8 mouse cellular contexts compared by ENCODE assay signal in genomic region chr10:89443623-89444151, GRCm38 (mm10). TPM values are rescaled to one million over a fixed set of nuclear protein-coding genes. Genes with fewer than 3 reads are reported as not detected.
DNase-seq lines count a peak whose midpoint lies in the region; ATAC-seq lines count a peak whose summit lies in the region.

Gene Gas2l3, minus strand, starts transcription at chr10:89443967.

- no peaks in the 10 kb centered on the region for H3K9me3 ChIP-seq in erythroblast, embryonic 14.5 days (ENCODE audit: control insufficient read depth, low read length)
- H3K9me3 ChIP-seq in heart, embryonic 12.5 days (replicated peaks): no peaks in the 10 kb centered on the region
- H3K9me3 ChIP-seq in kidney, embryonic 16.5 days (ENCODE audit: low read length): 0 out of 2 replicates have a peak, but pooled peaks cover 4% of the 10 kb centered on the region

- peak within 1 kb of the TSS; percentile 98 for H3K4me3 ChIP-seq in erythroblast, embryonic 14.5 days (replicated peaks)
- peak within 1 kb of the TSS; percentile 73 for H3K4me3 ChIP-seq in heart, embryonic 12.5 days
- H3K4me3 ChIP-seq in kidney, embryonic 16.5 days (ENCODE audit: low read length): peak within 1 kb of the TSS; percentile 74

- peak within 1 kb of the TSS; percentile 70 for H3K9ac ChIP-seq in heart, embryonic 12.5 days
- H3K9ac ChIP-seq in kidney, embryonic 16.5 days (replicated peaks; ENCODE audit: low read length): peak within 1 kb of the TSS; percentile 72

- peaks cover 21% of the 10 kb centered on the region for H3K36me3 ChIP-seq in erythroblast, embryonic 14.5 days (ENCODE audit: control insufficient read depth)
- H3K36me3 ChIP-seq in heart, embryonic 12.5 days: peaks cover 11% of the 10 kb centered on the region; the same call in 1 of the 2 replicates
- 0 out of 2 replicates have a peak, but pooled peaks cover 7% of the 10 kb centered on the region for H3K36me3 ChIP-seq in kidney, embryonic 16.5 days (ENCODE audit: insufficient read depth, low read length)

- peak; percentile 90 for DNase-seq in CD4-positive helper T cell, adult 2 months (ENCODE audit: low read depth, low spot score)
- DNase-seq in brain, embryonic 18.5 days (ENCODE audit: low read depth, low spot score): peak; percentile 50
- DNase-seq in liver: peak; percentile 93
- peak; percentile 63 to 72 for DNase-seq in monocyte, adult 2 months (ENCODE audit: low read depth in 1 of 2, low spot score in 2 of 2)
- peak; percentile 74 to 81 for DNase-seq in spleen, postnatal 14 days (ENCODE audit: low spot score in 2 of 2)

- no peaks in the 10 kb centered on the region for H3K27me3 ChIP-seq in erythroblast, embryonic 14.5 days (ENCODE audit: control insufficient read depth)
- no peaks in the 10 kb centered on the region for H3K27me3 ChIP-seq in heart, embryonic 12.5 days (replicated peaks)
- no peaks in the 10 kb centered on the region for H3K27me3 ChIP-seq in kidney, embryonic 16.5 days (ENCODE audit: insufficient read depth, low read length)

- peaks cover 39% of the 10 kb centered on the region for H3K4me1 ChIP-seq in erythroblast, embryonic 14.5 days (ENCODE audit: control insufficient read depth)
- H3K4me1 ChIP-seq in heart, embryonic 12.5 days (replicated peaks): peaks cover 23% of the 10 kb centered on the region
- peaks cover 11% of the 10 kb centered on the region for H3K4me1 ChIP-seq in kidney, embryonic 16.5 days (ENCODE audit: insufficient read depth, low read length)

- peak within 1 kb of the TSS; percentile 84 for H3K4me2 ChIP-seq in heart, embryonic 12.5 days
- H3K4me2 ChIP-seq in kidney, embryonic 16.5 days (replicated peaks; ENCODE audit: low read depth, low read length): peak within 1 kb of the TSS; percentile 70

- under 1% methylated on average over 39 of the region's 39 CpGs for WGBS in heart, embryonic 12.5 days
- under 1% methylated on average over 39 of the region's 39 CpGs for WGBS in kidney, embryonic 16.5 days

- peak; percentile 92 for ATAC-seq in heart, embryonic 12.5 days (ENCODE audit: insufficient number of reproducible peaks, low FRiP score)
- peak; percentile 97 for ATAC-seq in kidney, embryonic 16.5 days (ENCODE audit: low FRiP score, low TSS enrichment)

- peak within 1 kb of the TSS; percentile 62 for H3K27ac ChIP-seq in heart, embryonic 12.5 days (ENCODE audit: poor library complexity, severe bottlenecking)
- H3K27ac ChIP-seq in kidney, embryonic 16.5 days (ENCODE audit: low read length): peak within 1 kb of the TSS; percentile 77

RNA-seq across cellular contexts. Expression of gene Gas2l3, which starts in this region (rescaled TPM):
- polyA plus RNA-seq in erythroblast, embryonic 14.5 days (2012): 0.04 and 0.11 TPM in 2 replicates
- 27.4 and 28.1 TPM in 2 replicates for polyA plus RNA-seq in heart, embryonic 12.5 days (2016; fragmentation: Nextera tagmentation; extraction: Ambion mirVana)
- polyA plus RNA-seq in kidney, embryonic 16.5 days (2015; fragmentation: Nextera tagmentation; extraction: Ambion mirVana): 16.7 and 18.5 TPM in 2 replicates

Comparison
In these comparisons a context has a peak if more than half of its experiments do, and no peak if none do; other contexts are left out.
1. Peak in every context shown above with its lines: DNase-seq, ATAC-seq, H3K4me3 ChIP-seq and H3K27ac ChIP-seq.
2. RNA of gene Gas2l3 (polyA plus RNA-seq): 27.4 to 28.1 TPM in heart, embryonic 12.5 days and 16.7 to 18.5 TPM in kidney, embryonic 16.5 days; 0.04 to 0.11 TPM in erythroblast, embryonic 14.5 days; every median in the first group is over 10 times any median in the second.